In the genomic region with DNA sequence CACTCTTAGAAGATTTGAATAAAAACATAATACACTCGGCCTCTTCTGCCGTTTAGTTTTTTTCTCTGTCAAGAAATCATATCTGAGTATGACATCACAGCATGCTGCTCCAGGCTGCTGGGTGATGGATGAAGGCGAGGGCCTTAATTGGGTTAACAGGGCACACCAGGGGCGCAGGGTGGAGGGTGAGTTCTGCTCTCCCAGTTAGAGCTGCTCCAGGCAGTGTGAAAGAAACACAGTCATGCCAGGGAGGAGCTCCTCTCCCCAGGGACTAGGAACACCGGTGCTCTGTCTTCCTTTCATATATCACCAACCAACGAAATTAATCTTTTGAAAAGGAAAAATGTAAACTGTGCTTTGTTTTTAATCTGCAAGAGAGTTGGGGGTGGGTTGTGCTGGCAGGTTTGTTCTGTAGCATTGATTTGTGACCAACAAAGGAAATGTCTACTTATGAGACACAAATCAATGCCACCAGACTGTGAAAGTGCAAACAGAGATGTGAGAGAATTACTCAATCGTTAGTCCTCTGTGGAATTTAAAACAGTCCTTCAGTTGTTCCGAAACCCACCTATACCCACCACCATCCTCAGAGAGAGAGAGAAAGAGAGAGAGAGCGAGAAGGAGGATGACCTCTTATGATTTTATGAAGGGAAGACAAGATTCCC, we compare ENCODE assay signal across 9 mouse cellular contexts.
DNase-seq lines count a peak whose midpoint lies in the region; ATAC-seq and TF ChIP-seq lines count a peak whose summit lies in the region.
"Had no signal": no experiment of that assay in that cellular context is flagged by ENCODE, and none has a peak within 500 bp of the region (broad histone marks: within the 10 kb centered on the region; RNA-seq: fewer than 3 reads in every experiment).

No protein-coding gene starts in this region.

- H3K4me3 ChIP-seq in layer of hippocampus, adult 2 months = no peak overlapping the region
- no peak overlapping the region for H3K4me3 ChIP-seq in forebrain, embryonic 10.5 days
- H3K4me3 ChIP-seq in hindbrain, embryonic 12.5 days = no peak overlapping the region
- no peak overlapping the region for H3K4me3 ChIP-seq in midbrain, embryonic 15.5 days

- no peaks in the 10 kb centered on the region for H3K36me3 ChIP-seq in forebrain, embryonic 10.5 days (replicated peaks)
- H3K36me3 ChIP-seq in hindbrain, embryonic 12.5 days = no peaks in the 10 kb centered on the region
- H3K36me3 ChIP-seq in midbrain, embryonic 15.5 days (replicated peaks) = no peaks in the 10 kb centered on the region

- DNase-seq in layer of hippocampus, adult 2 months (ENCODE audit: low spot score in 2 of 2) = no peak
- no peak for DNase-seq in layer of hippocampus, adult 8-10 months (ENCODE audit: low spot score in 2 of 2)
- no peak for DNase-seq in forebrain, embryonic 10.5 days (ENCODE audit: extremely low spot score, low spot score)
- DNase-seq in natural killer cell, adult 2 months (ENCODE audit: low spot score in 2 of 2) = no peak
- no peak for DNase-seq in B cell, adult 2 months
- DNase-seq in spleen, postnatal 10 days (ENCODE audit: low spot score in 2 of 2) = no peak
- DNase-seq: cerebellum, adult 11-12 months had no signal

- peak; percentile 77; the same call in 1 of the 2 replicates for ATAC-seq in hindbrain, embryonic 12.5 days (ENCODE audit: low FRiP score)
- peak; percentile 79; the same call in 1 of the 2 replicates for ATAC-seq in midbrain, embryonic 15.5 days (replicated peaks)

- TF ChIP-seq CTCF in layer of hippocampus, adult 2 months (conservative IDR thresholded peaks at IDR 0.05) = no peak

- H3K9me3 ChIP-seq in forebrain, embryonic 10.5 days = no peaks in the 10 kb centered on the region
- H3K9me3 ChIP-seq in hindbrain, embryonic 12.5 days (replicated peaks) = no peaks in the 10 kb centered on the region
- H3K9me3 ChIP-seq in midbrain, embryonic 15.5 days = no peaks in the 10 kb centered on the region

- peaks cover 41% of the 10 kb centered on the region for H3K4me1 ChIP-seq in forebrain, embryonic 10.5 days
- peaks cover 33% of the 10 kb centered on the region for H3K4me1 ChIP-seq in hindbrain, embryonic 12.5 days
- peaks cover 29% of the 10 kb centered on the region for H3K4me1 ChIP-seq in midbrain, embryonic 15.5 days

- WGBS in forebrain, embryonic 10.5 days = 63% methylated on average over 9 of the region's 9 CpGs
- WGBS in hindbrain, embryonic 12.5 days = 49% methylated on average over 9 of the region's 9 CpGs
- 42% methylated on average over 9 of the region's 9 CpGs for WGBS in midbrain, embryonic 15.5 days

- H3K27me3 ChIP-seq in forebrain, embryonic 10.5 days (ENCODE audit: poor library complexity, severe bottlenecking) = no peaks in the 10 kb centered on the region
- H3K27me3 ChIP-seq in hindbrain, embryonic 12.5 days = no peaks in the 10 kb centered on the region
- H3K27me3 ChIP-seq in midbrain, embryonic 15.5 days (replicated peaks) = no peaks in the 10 kb centered on the region

- no peak overlapping the region for H3K9ac ChIP-seq in hindbrain, embryonic 12.5 days
- H3K9ac ChIP-seq in midbrain, embryonic 15.5 days = no peak overlapping the region

- no peak overlapping the region for H3K4me2 ChIP-seq in hindbrain, embryonic 12.5 days (replicated peaks)
- H3K4me2 ChIP-seq in midbrain, embryonic 15.5 days = no peak overlapping the region; the same call in 1 of the 2 replicates

- peak overlapping the region; percentile 88 for H3K27ac ChIP-seq in layer of hippocampus, adult 2 months
- H3K27ac ChIP-seq in forebrain, embryonic 10.5 days = peak overlapping the region; percentile 56
- H3K27ac ChIP-seq in hindbrain, embryonic 12.5 days = peak overlapping the region; percentile 53
- H3K27ac ChIP-seq in midbrain, embryonic 15.5 days = peak overlapping the region; percentile 53
